Mouse (Mus musculus): ENCODE data around the gene Arhgef33. TPM values are rescaled to one million over a fixed set of nuclear protein-coding genes. Genes with fewer than 3 reads are reported as not detected.

Gene Arhgef33
- polyA plus RNA-seq, 1 experiment from 2014 or later = 0.80 TPM

DNA sequence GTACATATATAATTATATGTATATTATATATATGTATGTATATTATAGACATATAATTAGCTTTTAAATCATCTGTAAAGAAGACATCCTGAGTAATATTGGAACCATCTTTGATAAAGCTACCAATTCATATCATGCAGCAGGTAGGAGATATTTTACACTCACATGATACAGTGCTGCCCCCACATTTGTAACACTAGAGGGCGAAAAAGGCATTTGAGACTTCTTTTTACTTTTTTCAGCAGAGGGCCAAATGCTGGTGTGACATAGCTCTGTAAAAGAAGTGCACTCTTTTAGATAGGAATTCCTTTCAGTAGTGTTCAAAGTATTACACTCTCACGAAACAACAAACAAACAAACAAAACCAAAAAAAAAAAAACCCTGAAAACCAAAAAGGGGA lies 16.1 kb upstream of the Arhgef33 start:
- in situ Hi-C loops (cut with MboI; ENCODE audit: low pct_unique_long_range_greater_than_20kb) = loop anchor here (5.0 to 25.0 kb wide), 2 partner anchors 266 to 546 kb away; no protein-coding TSS in a partner anchor
- H3K27me3 ChIP-seq = no peaks in the 10 kb centered on the region
- POLR2A ChIA-PET = no interaction called here
- ATAC-seq (no peak), DNase-seq (ENCODE audit: low read depth, low spot score) (no peak)
- CTCF ChIA-PET = interaction anchor here (0.7 to 3.3 kb wide), 14 partner anchors 9 to 272 kb away, joined by 3 to 19 read pairs (median 4); partner anchors contain the start of gene Arhgef33
- no peak for TF ChIP-seq CTCF (IDR thresholded peaks at IDR 0.05)

DNA sequence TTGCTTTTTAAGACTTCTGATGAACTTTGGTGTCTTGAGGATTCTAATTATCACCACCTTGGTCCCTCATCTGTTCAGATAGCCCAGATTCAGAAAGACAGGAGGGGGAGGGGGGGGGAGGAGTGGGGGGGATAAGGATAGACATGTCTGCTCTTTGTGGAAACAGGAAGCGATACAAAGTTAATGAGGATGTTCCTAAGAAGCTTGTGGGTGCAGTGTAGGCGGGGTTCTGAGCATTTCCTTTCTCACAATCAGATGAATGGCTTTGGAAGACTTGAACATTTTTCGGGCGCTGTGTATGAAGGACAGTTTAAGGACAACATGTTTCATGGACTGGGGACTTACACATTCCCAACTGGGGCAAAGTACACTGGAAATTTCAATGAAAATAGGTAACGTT lies 11.9 kb upstream of the Arhgef33 start:
- in situ Hi-C loops (cut with MboI; ENCODE audit: low pct_unique_long_range_greater_than_20kb) = loop anchor here (5.0 to 25.0 kb wide), 2 partner anchors 72 to 542 kb away; no protein-coding TSS in a partner anchor
- no peak for ATAC-seq
- DNase-seq (ENCODE audit: low read depth, low spot score) = no peak
- ChIA-PET POLR2A (no interaction called here), CTCF (no interaction called here)
- no peak for TF ChIP-seq CTCF (IDR thresholded peaks at IDR 0.05)
- H3K27me3 ChIP-seq = no peaks in the 10 kb centered on the region

DNA sequence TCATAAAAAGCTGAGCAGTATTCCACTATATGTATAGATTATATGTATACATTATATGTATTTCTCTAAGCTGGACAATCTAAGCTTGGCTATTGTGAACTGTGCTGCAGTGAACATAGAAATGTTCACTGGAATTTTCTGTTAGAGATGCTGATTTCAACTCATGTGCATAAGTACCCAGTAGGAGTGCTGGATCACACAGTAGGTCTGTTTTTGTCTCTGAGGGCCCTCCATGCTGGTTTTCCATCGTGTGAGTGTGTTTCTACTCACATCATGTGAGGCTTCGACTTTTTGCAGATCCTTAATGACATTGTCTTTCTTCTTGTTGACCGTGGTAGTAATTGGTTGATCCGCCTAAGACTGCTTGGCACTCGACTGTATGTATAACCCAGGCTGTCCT lies 8.4 kb upstream of the Arhgef33 start:
- in situ Hi-C loops (cut with MboI; ENCODE audit: low pct_unique_long_range_greater_than_20kb) = loop anchor here (5.0 to 25.0 kb wide), 2 partner anchors 68 to 538 kb away; no protein-coding TSS in a partner anchor
- POLR2A ChIA-PET = no interaction called here
- TF ChIP-seq CTCF (IDR thresholded peaks at IDR 0.05) = no peak
- H3K27me3 ChIP-seq = no peaks in the 10 kb centered on the region
- DNase-seq (ENCODE audit: low read depth, low spot score) = no peak
- no peak for ATAC-seq
- CTCF ChIA-PET = interaction anchor here (1.1 kb wide), 1 partner anchor 8 kb away, joined by 3 read pairs; the partner anchor contains the start of gene Arhgef33

DNA sequence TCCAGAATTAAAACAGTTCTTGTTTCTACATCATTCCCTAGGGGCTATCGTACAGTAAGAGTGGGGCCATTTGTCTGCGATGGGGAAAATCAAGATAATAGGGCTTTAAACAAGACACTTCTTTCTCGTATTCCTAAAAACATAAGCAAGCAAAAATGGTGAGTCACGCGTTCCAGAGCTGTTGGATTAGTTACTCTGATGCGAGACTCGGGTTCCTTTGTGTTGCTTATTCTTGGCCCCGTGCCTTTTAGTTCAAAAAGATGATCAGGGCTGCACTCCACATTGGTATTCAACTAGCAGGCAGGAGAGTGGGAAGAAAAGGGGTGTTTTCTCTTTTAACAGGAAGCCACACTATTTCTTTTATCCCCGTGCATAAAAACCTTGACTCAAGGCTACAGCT lies 4.6 kb downstream of the Arhgef33 start:
- no peaks in the 10 kb centered on the region for H3K27me3 ChIP-seq
- ChIA-PET POLR2A (no interaction called here), CTCF (no interaction called here)
- no peak for DNase-seq (ENCODE audit: low read depth, low spot score)
- no peak for TF ChIP-seq CTCF (IDR thresholded peaks at IDR 0.05)
- in situ Hi-C loops (cut with MboI; ENCODE audit: low pct_unique_long_range_greater_than_20kb) = no loop called here
- no peak for ATAC-seq

DNA sequence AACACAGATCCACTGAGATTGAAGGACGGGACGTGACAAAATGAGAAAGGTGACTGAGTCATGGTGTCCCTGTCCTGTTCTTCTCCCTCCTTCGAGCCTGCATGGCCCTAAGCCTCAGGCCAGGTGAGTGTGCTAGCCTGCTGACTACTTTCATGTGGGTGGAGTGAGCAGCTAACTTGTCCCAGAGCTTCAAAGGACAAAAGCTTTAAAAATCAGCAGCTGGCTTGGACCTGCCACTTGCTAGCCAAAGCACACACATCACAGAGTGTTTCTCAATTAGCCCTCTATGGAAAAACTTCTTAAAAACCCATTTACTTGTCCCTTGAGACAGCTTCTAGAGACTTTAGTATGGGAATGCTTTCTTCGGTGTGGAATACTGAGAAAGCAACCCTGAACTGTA lies 5.2 kb downstream of the Arhgef33 start:
- ATAC-seq (no peak), DNase-seq (ENCODE audit: low read depth, low spot score) (no peak)
- in situ Hi-C loops (cut with MboI; ENCODE audit: low pct_unique_long_range_greater_than_20kb) = no loop called here
- CTCF ChIA-PET = no interaction called here
- no peak for TF ChIP-seq CTCF (IDR thresholded peaks at IDR 0.05)
- POLR2A ChIA-PET = no interaction called here
- no peaks in the 10 kb centered on the region for H3K27me3 ChIP-seq

DNA sequence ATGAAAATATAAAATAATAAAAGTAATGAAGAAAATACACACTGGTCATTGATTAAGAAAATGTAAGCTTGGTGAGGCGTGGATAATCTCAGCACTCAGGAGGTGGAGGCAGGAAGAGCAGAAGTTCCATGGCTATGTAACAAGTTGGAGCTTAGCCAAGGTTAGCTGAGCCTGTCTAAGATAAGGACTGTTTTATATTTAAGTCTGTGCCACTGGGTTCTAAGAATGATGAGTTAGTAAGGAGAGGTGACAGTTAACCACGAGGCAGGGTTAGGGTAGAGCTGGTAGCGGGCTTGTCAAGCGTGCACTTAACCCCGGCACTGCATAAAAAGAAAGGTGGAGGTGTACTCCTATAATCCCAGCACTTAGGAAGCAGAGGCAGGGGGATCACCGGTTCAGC lies 15.0 kb downstream of the Arhgef33 start:
- H3K27me3 ChIP-seq = no peaks in the 10 kb centered on the region
- DNase-seq (ENCODE audit: low read depth, low spot score) = no peak
- no peak for ATAC-seq
- in situ Hi-C loops (cut with MboI; ENCODE audit: low pct_unique_long_range_greater_than_20kb) = no loop called here
- ChIA-PET POLR2A (no interaction called here), CTCF (interaction anchor here (1.2 kb wide), 1 partner anchor 31 kb away, joined by 5 read pairs; no protein-coding TSS in a partner anchor)
- TF ChIP-seq CTCF (IDR thresholded peaks at IDR 0.05) = no peak

DNA sequence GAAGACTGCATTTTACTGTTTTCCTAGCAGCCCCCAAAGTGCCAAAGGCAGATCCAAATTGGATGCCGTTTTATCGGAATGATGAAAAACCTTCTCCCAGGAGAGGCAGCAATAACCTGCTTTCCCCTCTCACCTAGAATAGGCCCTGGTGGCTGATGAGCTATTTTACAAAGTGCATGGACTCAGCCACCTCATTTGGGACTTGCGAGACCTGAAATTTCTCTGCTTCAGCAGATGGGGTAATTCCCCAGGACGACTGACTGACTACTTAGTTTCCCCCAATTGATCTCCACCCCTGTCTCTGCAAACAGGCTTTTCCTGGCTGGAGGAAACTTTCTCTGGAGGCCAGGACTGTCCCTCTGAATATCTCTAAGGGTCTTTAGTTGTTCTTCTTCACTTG lies 15.8 kb downstream of the Arhgef33 start:
- DNase-seq (ENCODE audit: low read depth, low spot score) = no peak
- no peak for ATAC-seq
- no peaks in the 10 kb centered on the region for H3K27me3 ChIP-seq
- no peak for TF ChIP-seq CTCF (IDR thresholded peaks at IDR 0.05)
- in situ Hi-C loops (cut with MboI; ENCODE audit: low pct_unique_long_range_greater_than_20kb) = no loop called here
- CTCF ChIA-PET = no interaction called here
- POLR2A ChIA-PET = no interaction called here

DNA sequence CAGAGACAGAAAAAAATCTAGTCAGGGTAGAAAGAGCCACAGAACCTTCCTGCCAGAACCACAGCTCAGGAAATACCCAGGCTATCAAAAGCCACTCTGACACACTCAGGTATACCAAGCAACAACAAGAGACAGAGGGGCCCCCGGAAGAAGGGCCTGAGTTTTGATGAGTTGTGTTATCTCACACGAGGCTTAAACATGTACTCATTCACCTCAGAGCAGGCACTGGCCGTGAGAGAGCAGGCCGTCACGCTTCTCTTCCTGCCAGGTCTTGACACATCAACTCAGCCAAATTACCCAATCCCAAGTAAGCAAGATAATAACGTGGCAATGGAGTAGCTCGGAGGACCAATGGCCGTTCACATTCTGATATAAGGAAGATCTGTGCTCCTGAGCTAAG lies 16.5 kb downstream of the Arhgef33 start:
- ATAC-seq = no peak
- no peak for TF ChIP-seq CTCF (IDR thresholded peaks at IDR 0.05)
- CTCF ChIA-PET = interaction anchor here (1.0 kb wide), 1 partner anchor 18 kb away, joined by 3 read pairs; no protein-coding TSS in a partner anchor
- POLR2A ChIA-PET = no interaction called here
- DNase-seq (ENCODE audit: low read depth, low spot score) = no peak
- H3K27me3 ChIP-seq = no peaks in the 10 kb centered on the region
- in situ Hi-C loops (cut with MboI; ENCODE audit: low pct_unique_long_range_greater_than_20kb) = no loop called here

DNA sequence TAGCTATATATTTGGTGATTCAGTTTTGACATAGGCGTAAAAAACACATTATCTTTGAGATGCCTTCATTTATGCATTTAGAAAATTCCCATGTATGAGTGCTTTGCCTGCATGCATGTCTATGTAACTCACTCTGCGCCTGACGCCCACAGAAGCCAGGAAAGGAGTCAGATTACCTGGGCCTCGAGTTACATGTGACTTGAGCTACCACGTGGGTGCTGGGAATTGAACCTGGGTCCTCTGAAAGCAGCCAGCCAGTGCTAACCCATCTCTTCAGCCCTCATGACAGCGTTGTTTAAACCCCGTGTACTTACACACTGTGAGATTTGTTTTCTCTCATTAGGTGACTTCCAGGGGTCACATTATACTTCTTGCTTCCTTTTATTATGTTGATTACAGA lies 17.3 kb downstream of the Arhgef33 start:
- in situ Hi-C loops (cut with MboI; ENCODE audit: low pct_unique_long_range_greater_than_20kb) = no loop called here
- CTCF ChIA-PET = no interaction called here
- no peak for TF ChIP-seq CTCF (IDR thresholded peaks at IDR 0.05)
- no peak for DNase-seq (ENCODE audit: low read depth, low spot score)
- no peak for ATAC-seq
- H3K27me3 ChIP-seq = peaks cover 5% of the 10 kb centered on the region
- POLR2A ChIA-PET = no interaction called here

DNA sequence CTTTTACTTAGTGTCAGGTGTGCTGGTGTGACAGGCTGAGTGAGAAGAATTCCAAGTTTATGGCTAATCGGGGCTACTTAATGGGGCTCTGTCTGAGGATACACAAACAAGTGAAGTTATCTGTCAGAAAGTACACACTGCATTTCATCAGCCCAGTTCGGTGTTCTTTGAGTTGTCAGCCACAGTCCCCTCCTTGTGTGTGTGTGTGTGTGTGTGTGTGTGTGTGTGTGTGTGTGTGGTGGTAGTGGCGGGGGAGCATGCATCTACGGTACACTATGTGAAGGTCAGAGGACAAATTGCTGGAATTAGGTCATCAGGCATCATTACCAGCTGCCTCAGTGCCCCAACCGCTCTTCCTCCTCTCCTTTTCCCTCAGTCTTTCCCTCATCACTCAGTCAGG lies 18.2 kb downstream of the Arhgef33 start:
- ATAC-seq (no peak), DNase-seq (ENCODE audit: low read depth, low spot score) (no peak)
- CTCF ChIA-PET = no interaction called here
- no peak for TF ChIP-seq CTCF (IDR thresholded peaks at IDR 0.05)
- POLR2A ChIA-PET = no interaction called here
- in situ Hi-C loops (cut with MboI; ENCODE audit: low pct_unique_long_range_greater_than_20kb) = no loop called here
- peaks cover 10% of the 10 kb centered on the region for H3K27me3 ChIP-seq

DNA sequence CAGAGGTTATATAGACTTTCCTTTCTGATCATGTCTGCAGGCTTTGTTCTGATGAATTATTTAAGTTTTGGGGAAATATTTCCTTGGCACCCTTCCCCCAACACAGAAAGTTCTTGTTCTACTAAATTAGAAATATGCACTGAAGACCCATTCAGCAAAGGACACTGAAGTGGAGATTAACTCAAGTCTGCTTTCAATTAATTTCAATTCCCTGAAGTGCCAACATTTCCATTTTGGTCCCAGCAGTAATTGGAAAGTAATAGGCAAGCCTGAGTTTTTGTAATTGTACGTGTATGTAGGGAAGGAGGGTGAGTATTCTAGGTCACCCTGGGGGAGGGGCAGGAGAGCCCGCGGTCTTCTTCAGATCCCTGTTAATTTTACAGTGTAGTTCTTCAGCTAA lies 19.2 kb downstream of the Arhgef33 start:
- DNase-seq (ENCODE audit: low read depth, low spot score) (no peak), ATAC-seq (no peak)
- POLR2A ChIA-PET = no interaction called here
- peaks cover 10% of the 10 kb centered on the region for H3K27me3 ChIP-seq
- no peak for TF ChIP-seq CTCF (IDR thresholded peaks at IDR 0.05)
- CTCF ChIA-PET = interaction anchor here (1.3 kb wide), 1 partner anchor 8 kb away, joined by 3 read pairs; no protein-coding TSS in a partner anchor
- in situ Hi-C loops (cut with MboI; ENCODE audit: low pct_unique_long_range_greater_than_20kb) = no loop called here

DNA sequence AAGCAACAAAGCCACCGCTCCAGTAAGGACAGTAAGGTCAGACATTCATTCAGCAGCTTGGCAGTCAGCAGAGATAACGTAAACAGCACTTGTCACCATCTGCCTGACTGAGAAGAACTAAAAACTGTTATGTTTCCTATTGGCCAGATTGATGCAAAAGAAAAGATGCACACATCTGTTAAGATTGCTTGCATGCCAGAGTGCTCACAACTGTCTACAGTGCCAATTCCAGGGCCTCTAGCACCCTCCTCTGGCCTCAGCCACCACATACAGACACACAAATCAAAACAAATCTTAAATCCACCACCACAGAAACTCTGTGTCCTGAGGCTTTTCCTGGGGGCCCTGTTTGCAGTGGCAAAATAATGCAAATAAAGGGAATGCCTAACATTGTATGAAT lies 25.2 kb downstream of the Arhgef33 start:
- TF ChIP-seq CTCF (IDR thresholded peaks at IDR 0.05) = peak; percentile 65
- in situ Hi-C loops (cut with MboI; ENCODE audit: low pct_unique_long_range_greater_than_20kb) = no loop called here
- CTCF ChIA-PET = interaction anchor here (1.1 kb wide), 1 partner anchor 42 kb away, joined by 4 read pairs; the partner anchor contains the start of genes Dhx57 and Morn2
- DNase-seq (ENCODE audit: low read depth, low spot score) (no peak), ATAC-seq (no peak)
- POLR2A ChIA-PET = no interaction called here
- peaks cover 21% of the 10 kb centered on the region for H3K27me3 ChIP-seq
